Mouse (Mus musculus): Measurements from ENCODE around the gene Gm39115.

The Gm39115 gene

GRCm38 (mm10) chr7:142096701-142097100 is 39.1 kb downstream of the Gm39115 start:
- DNase-seq (ENCODE audit: low read depth, low spot score): no peak

GRCm38 (mm10) chr7:142095183-142095931 is 40.5 kb downstream of the Gm39115 start, which contains the start of gene Dusp8:
Gene Dusp8, minus strand, starts transcription at chr7:142095843.
- peak; percentile 93 for DNase-seq (ENCODE audit: low read depth, low spot score)

GRCm38 (mm10) chr7:142094301-142095143 is 41.3 kb downstream of the Gm39115 start:
- no peak for DNase-seq (ENCODE audit: low read depth, low spot score)

DNA sequence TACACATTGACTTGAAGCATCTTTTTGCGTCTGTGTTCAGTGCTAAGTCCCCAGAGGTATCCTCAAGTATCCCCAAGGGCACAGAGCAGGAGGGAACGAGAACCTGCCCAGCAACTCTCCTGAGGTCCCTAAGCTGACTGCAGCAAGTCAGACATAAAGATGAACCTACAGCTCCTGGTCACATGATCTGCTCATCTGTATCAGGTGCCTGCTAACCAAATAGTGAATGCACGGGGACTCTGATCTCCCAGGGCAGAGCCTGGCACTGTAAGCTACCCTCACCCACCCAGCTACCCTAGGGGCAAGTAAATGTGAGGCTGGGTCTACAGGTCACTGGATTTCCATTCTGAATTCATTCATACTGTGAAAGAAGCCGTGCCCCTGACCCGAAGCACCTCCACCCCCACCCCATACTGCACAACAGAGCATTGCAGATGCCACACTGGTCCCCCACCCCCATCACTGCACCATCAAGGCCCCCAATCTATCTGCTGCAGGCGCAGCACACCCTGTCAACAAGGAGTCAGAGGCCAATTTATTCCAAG is 42.1 kb downstream of the Gm39115 start:
- DNase-seq (ENCODE audit: low read depth, low spot score): no peak

- DNase-seq (ENCODE audit: low read depth, low spot score): no peak
Observed at GRCm38 (mm10) chr7:142092991-142093390, 42.8 kb downstream of the Gm39115 start.

- no peak for DNase-seq (ENCODE audit: low read depth, low spot score)
Observed at GRCm38 (mm10) chr7:142091848-142092247, 44.0 kb downstream of the Gm39115 start.

- no peak for DNase-seq (ENCODE audit: low read depth, low spot score)
Observed at GRCm38 (mm10) chr7:142089648-142090447, 46.0 kb downstream of the Gm39115 start.

GRCm38 (mm10) chr7:142088886-142089285 is 46.9 kb downstream of the Gm39115 start:
- no peak for DNase-seq (ENCODE audit: low read depth, low spot score)

GRCm38 (mm10) chr7:142087069-142087652 is 48.7 kb downstream of the Gm39115 start:
- no peak for DNase-seq (ENCODE audit: low read depth, low spot score)

GRCm38 (mm10) chr7:142086159-142086905 is 49.5 kb downstream of the Gm39115 start:
- DNase-seq (ENCODE audit: low read depth, low spot score): no peak
